Mouse (Mus musculus): Measurements from ENCODE around the gene Olfr267. TPM values are rescaled to one million over a fixed set of nuclear protein-coding genes. Genes with fewer than 3 reads are reported as not detected.

Olfr267 gene
- total RNA-seq (2022): under 1 TPM in 2 of 4 experiments, not detected in 2; 0.11 to 0.22 TPM

DNA sequence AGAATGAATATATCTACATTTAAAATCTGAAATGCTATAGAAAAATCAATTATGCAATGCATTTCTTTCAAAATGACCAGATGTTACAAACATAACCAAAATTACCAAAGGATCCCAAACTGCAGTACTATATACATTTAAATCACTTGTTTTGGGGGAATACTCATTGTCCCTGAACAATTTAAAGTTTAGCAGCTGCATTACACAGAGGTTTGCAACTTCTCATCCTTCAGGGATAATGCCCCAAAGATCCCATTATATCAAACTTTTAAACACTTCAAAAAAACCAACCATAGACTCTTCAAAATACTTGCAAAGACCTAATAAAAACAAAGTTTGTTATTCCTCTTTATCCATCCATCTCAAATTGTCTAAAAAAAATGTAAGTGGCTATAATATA lies at the start of gene Olfr267:
Gene Olfr267 (minus strand): TSS at position 101 of the 400 bp plus-strand sequence.
- no peak for DNase-seq (ENCODE audit: low spot score in 2 of 2)

DNA sequence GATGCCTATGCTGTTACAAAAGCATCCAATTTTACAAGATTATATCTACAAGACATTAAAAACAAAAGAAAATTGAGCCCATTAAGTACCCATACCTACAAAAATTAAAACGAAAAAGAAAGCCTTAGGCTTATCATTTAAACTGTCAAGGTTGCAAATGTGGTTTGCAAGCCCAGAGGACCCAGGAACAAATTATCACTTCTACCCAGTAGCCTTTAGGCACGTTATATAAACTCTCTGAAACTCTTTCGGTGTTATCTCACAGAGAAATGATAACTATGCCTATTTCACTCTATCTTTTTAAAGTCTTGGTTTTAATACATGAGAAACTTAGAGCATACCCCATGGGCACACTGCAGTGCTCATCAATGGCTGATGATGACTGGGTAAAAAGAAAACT lies 45.4 kb upstream of the Olfr267 start:
- DNase-seq (ENCODE audit: low spot score in 2 of 2): no peak

DNA sequence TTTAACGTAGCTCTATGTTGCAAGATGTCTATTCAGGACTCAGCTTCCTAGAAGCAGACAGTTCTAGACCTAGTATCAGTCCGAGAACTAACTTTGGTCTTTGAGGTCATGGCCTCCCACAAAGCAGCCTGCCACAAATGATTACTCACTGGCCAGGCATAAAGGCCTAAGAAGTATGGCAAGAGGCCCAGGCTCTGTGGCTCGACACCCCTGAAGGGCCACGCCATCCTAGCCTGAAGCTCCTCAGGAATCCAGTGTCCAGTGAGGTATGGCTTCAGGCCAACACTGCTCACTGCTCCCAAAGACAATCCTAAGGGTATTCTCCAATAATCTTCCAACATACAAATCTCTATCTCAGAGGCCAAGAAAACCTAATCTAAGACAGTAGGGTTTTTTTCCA lies 38.4 kb upstream of the Olfr267 start:
- DNase-seq (ENCODE audit: low spot score in 2 of 2): no peak

DNA sequence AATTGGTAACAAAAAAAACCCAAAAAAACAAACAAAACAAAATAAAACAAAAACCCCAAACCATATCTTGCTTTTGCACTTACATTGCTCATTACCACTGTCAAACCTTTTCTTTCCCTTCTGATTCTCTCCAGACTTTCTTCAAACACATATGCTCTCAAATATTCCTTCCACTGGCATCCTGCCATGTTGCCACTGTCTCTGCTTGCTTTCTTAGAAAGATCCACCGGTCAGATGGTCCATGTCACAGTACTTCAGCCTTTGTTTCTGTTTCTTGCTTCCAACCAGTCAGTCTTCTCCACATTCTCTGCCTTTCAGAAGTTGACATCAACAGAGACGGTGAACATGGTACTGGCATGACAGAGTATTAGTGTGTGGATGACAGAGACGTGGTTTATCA lies 857 bp downstream of the Olfr267 start:
- no peak for DNase-seq (ENCODE audit: low spot score in 2 of 2)

DNA sequence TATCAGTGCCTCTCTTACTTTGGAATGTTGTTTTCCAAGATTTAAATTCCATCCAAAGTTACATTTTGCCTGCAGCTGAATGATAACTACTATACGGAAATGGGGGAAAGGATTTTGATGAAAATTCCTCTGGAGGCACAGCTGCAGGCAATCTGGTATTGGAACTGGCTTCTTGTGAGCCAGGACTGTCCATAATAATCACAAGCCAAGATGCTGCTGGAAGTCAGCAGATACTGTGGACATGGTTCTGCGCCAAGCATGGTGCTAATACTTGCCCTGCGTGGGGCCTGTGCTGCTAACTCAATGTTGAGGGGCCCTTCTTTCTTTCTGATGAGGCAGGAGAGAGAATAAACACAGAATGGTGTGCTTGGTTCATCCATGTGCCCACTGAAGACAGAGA lies 24.1 kb downstream of the Olfr267 start:
- DNase-seq (ENCODE audit: low spot score in 2 of 2): no peak

DNA sequence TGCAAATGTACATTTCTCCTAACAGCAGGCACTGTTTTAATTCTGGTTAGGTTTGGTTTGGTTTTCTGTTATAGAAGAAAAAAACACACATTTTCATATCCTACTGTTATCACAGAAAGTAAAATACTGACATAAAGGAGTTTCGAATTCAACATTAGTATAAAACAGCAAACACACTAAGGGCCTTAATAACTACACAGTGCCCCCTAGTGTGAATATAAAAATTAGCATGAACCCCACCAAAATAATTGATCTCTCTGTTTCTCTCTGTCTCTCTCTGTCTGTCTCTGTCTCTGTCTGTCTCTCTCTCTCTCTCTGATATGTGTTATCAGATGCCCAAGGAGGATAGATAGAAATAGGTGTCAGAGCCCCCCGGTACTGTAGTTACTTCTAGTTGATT lies 38.0 kb downstream of the Olfr267 start:
- DNase-seq (ENCODE audit: low spot score in 2 of 2): no peak

DNA sequence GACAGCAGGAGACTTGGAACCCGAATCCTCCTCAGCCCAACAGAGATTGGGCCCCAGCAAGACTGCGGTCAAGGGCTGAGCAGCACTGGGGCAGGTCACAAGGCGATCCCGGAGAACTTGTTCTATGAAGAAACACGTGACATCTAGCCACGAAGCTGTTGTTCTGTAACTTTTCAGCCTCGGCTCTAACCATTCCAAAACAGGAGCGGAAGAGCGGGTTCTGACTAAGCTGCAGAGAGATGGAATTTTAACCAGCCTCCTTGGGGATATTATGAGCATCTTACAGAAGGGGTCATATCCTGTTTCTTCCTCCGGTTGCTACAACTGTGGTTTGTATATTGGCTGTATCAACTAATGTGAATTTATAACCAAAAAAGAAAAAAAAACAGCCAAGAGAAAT lies 38.4 kb downstream of the Olfr267 start:
- DNase-seq (ENCODE audit: low spot score in 2 of 2): no peak

DNA sequence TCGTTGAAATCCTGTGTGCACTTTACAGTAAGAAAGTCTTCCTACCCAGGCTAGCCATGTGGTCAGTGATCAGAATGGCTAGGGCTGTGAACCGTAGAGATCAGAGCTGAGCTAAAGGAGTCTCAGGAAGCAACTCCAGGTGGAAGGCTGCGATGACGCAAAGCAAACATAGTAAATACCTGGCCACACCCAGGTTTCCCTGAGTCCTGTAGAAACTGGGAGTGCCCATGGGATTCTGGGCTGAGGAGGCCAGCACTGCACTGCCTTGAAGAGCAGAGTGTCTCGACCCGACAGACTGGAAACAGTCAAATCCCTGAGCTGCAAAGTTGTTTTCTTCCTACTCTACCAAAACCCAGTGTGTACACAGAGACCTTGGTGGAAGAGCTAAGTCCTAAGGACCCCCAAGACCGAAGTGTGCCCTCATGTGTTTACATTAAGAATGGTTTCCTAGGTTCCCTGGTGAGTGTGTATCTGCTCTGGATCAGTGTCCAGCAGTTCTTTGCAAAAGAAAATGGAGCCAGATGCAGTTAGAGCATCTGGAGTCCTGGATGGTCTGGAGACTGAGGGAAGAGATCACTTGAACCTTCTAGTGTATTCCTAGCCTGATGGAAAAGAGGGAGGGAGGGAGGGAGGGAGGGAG lies 41.8 kb downstream of the Olfr267 start:
- DNase-seq (ENCODE audit: low spot score in 2 of 2): no peak

DNA sequence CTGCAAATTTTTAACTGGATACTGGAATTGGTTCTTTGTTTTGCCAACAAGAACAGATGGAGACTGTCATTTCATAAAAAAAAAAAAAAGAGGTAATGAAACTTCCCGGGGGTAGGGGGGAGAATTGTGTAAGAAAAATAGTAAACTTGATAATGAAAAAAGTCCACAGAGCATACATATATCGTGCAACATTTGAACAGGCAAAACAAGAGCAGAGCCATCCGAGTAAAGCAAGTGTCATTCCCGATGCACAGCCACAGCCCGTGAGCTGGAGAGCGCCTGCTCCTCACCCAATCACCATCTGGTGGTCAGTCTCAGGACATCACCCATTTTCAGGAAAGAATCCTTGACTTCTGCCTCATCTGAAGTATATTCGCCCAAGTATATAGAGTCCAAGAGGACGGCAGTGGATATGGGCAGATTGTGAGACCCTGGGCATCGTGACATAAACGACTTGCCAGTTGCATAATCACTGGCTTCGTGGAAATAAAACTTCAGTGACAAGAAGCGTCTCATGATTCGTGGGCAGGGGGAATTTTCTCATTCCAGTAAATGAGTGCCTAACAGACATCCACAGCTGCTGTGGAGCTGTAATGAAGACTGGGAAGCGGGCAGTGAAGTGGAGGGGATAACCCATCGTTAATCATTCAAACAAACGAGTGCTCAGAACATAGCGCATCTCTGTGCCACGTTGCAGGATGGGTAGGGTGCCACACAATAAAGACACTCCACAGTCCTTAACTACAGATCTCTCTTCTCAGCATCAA lies 50.5 kb downstream of the Olfr267 start:
- no peak for DNase-seq (ENCODE audit: low spot score in 2 of 2)

Other genes with a start within 250 kb of the Olfr267 start
- 10 to 100 TPM; 19.0 to 22.7 (median 22.1) TPM for gene Lpar1, start 233.8 kb downstream of the Olfr267 start, total RNA-seq (2022)
- 100 to 1,000 TPM; 118 to 183 (median 129) TPM for gene Ecpas, start 125.0 kb upstream of the Olfr267 start, total RNA-seq (2022)
- 10 to 100 TPM; 56.0 to 63.3 (median 58.3) TPM for gene Zkscan16, start 155.9 kb upstream of the Olfr267 start, total RNA-seq (2022)
- 1 to 10 TPM; 1.6 to 3.4 (median 3.1) TPM for gene Ptgr1, start 199.4 kb upstream of the Olfr267 start, total RNA-seq (2022)
- gene Dnajc25, start 207.3 kb upstream of the Olfr267 start, total RNA-seq (2022): 1 to 10 TPM; 5.5 to 8.9 (median 6.1) TPM
- 1 to 10 TPM in 3 of 4 experiments, not detected in 1; 1.3 to 2.6 (median 1.5) TPM for gene Gm20503, start 215.5 kb upstream of the Olfr267 start, total RNA-seq (2022)
- gene Gng10, start 247.4 kb upstream of the Olfr267 start, total RNA-seq (2022): 10 to 100 TPM; 85.8 to 90.6 (median 88.2) TPM

All from layer of hippocampus, adult 8-10 months (tissue).